In genomic region chr15:64627258-64627657, GRCm38 (mm10) we compare ENCODE assay signal across 8 mouse cellular contexts.
DNase-seq lines count a peak whose midpoint lies in the region; ATAC-seq and TF ChIP-seq lines count a peak whose summit lies in the region.

No protein-coding gene starts in this region.

- peak overlapping the region; percentile 43; the same call in 1 of the 2 replicates for H3K4me2 ChIP-seq in heart, embryonic 15.5 days
- peak overlapping the region; percentile 30; the same call in 1 of the 2 replicates for H3K4me2 ChIP-seq in kidney, postnatal 0 days (ENCODE audit: low read length)
- H3K4me2 ChIP-seq in limb, embryonic 15.5 days: 0 out of 2 replicates have a peak overlapping the region, but pooled peaks have one; percentile 24
- H3K4me2 ChIP-seq in neural tube, embryonic 11.5 days (ENCODE audit: low read depth): peak overlapping the region; percentile 17; the same call in 1 of the 2 replicates
- H3K4me2 ChIP-seq in stomach, postnatal 0 days (replicated peaks; ENCODE audit: low read depth): peak overlapping the region; percentile 6; the same call in 1 of the 2 replicates

- H3K9me3 ChIP-seq in forebrain, embryonic 10.5 days: no peaks in the 10 kb centered on the region
- no peaks in the 10 kb centered on the region for H3K9me3 ChIP-seq in heart, embryonic 15.5 days (replicated peaks)
- H3K9me3 ChIP-seq in kidney, postnatal 0 days (replicated peaks; ENCODE audit: low read length): no peaks in the 10 kb centered on the region
- H3K9me3 ChIP-seq in limb, embryonic 15.5 days: no peaks in the 10 kb centered on the region
- no peaks in the 10 kb centered on the region for H3K9me3 ChIP-seq in neural tube, embryonic 11.5 days (ENCODE audit: control insufficient read depth, low read length)
- H3K9me3 ChIP-seq in stomach, postnatal 0 days (ENCODE audit: control insufficient read depth, low read length): no peaks in the 10 kb centered on the region

- H3K4me1 ChIP-seq in forebrain, embryonic 10.5 days: no peaks in the 10 kb centered on the region
- H3K4me1 ChIP-seq in heart, embryonic 15.5 days (replicated peaks): no peaks in the 10 kb centered on the region; the same call in 1 of the 2 replicates
- no peaks in the 10 kb centered on the region for H3K4me1 ChIP-seq in kidney, postnatal 0 days (replicated peaks; ENCODE audit: insufficient read depth, low read length)
- H3K4me1 ChIP-seq in limb, embryonic 15.5 days: 0 out of 2 replicates have a peak, but pooled peaks cover 4% of the 10 kb centered on the region
- H3K4me1 ChIP-seq in neural tube, embryonic 11.5 days (ENCODE audit: control insufficient read depth, insufficient read depth, low read length): no peaks in the 10 kb centered on the region
- no peaks in the 10 kb centered on the region for H3K4me1 ChIP-seq in stomach, postnatal 0 days (replicated peaks; ENCODE audit: control insufficient read depth, insufficient read depth)

- no peak for TF ChIP-seq EP300 in stomach, postnatal 0 days (optimal IDR thresholded peaks at IDR 0.05)

- ATAC-seq in heart, embryonic 15.5 days (replicated peaks; ENCODE audit: insufficient number of reproducible peaks, insufficient read depth, low FRiP score, low read depth): no peak
- ATAC-seq in kidney, postnatal 0 days (replicated peaks; ENCODE audit: low FRiP score, low read depth): no peak
- no peak for ATAC-seq in limb, embryonic 15.5 days (ENCODE audit: insufficient number of reproducible peaks, low FRiP score, low TSS enrichment, low read depth)
- ATAC-seq in neural tube, embryonic 11.5 days (ENCODE audit: insufficient read depth, low FRiP score, low TSS enrichment): peak; percentile 45; the same call in 1 of the 2 replicates
- ATAC-seq in stomach, postnatal 0 days (ENCODE audit: low FRiP score, low TSS enrichment): no peak

- no peaks in the 10 kb centered on the region for H3K36me3 ChIP-seq in forebrain, embryonic 10.5 days (replicated peaks)
- no peaks in the 10 kb centered on the region for H3K36me3 ChIP-seq in heart, embryonic 15.5 days
- H3K36me3 ChIP-seq in kidney, postnatal 0 days (ENCODE audit: insufficient read depth, low read length): no peaks in the 10 kb centered on the region
- no peaks in the 10 kb centered on the region for H3K36me3 ChIP-seq in limb, embryonic 15.5 days
- H3K36me3 ChIP-seq in neural tube, embryonic 11.5 days (ENCODE audit: control insufficient read depth, insufficient read depth, low read length): no peaks in the 10 kb centered on the region
- H3K36me3 ChIP-seq in stomach, postnatal 0 days (ENCODE audit: control insufficient read depth, insufficient read depth, low read length): no peaks in the 10 kb centered on the region

- DNase-seq in CD8-positive naive resting alpha-beta T cell, adult 2 months (ENCODE audit: low read depth in 2 of 2, low spot score in 2 of 2): peak; percentile 11 to 40
- DNase-seq in brain, embryonic 14.5 days (ENCODE audit: low read depth): peak; percentile 89
- peak; percentile 68 for DNase-seq in forebrain, embryonic 10.5 days (ENCODE audit: extremely low spot score, low spot score)
- peak; percentile 91 for DNase-seq in kidney, postnatal 0 days (ENCODE audit: low spot score)
- peak; percentile 70 for DNase-seq in neural tube, embryonic 11.5 days (ENCODE audit: low spot score)
- peak; percentile 72 for DNase-seq in stomach, postnatal 0 days (ENCODE audit: low spot score)

- H3K9ac ChIP-seq in heart, embryonic 15.5 days: no peak overlapping the region
- no peak overlapping the region for H3K9ac ChIP-seq in kidney, postnatal 0 days (ENCODE audit: low read depth, low read length)
- no peak overlapping the region for H3K9ac ChIP-seq in limb, embryonic 15.5 days
- no peak overlapping the region for H3K9ac ChIP-seq in neural tube, embryonic 11.5 days (ENCODE audit: low read length)
- no peak overlapping the region for H3K9ac ChIP-seq in stomach, postnatal 0 days (ENCODE audit: low read length)

- 33% methylated on average over 9 of the region's 9 CpGs for WGBS in forebrain, embryonic 10.5 days
- WGBS in heart, embryonic 15.5 days: 16% methylated on average over 9 of the region's 9 CpGs
- WGBS in kidney, postnatal 0 days: 9% methylated on average over 9 of the region's 9 CpGs
- 7% methylated on average over 9 of the region's 9 CpGs for WGBS in limb, embryonic 15.5 days
- 16% methylated on average over 9 of the region's 9 CpGs for WGBS in neural tube, embryonic 11.5 days
- 9% methylated on average over 9 of the region's 9 CpGs for WGBS in stomach, postnatal 0 days

- no peak for TF ChIP-seq POLR2A in brain, embryonic 14.5 days (IDR thresholded peaks at IDR 0.05; ENCODE audit: borderline replicate concordance, extremely low read depth, insufficient read depth, insufficient read length, poor library complexity, severe bottlenecking)

- H3K27ac ChIP-seq in forebrain, embryonic 10.5 days: no peak overlapping the region
- H3K27ac ChIP-seq in heart, embryonic 15.5 days: no peak overlapping the region
- H3K27ac ChIP-seq in kidney, postnatal 0 days: no peak overlapping the region
- H3K27ac ChIP-seq in limb, embryonic 15.5 days: no peak overlapping the region
- no peak overlapping the region for H3K27ac ChIP-seq in neural tube, embryonic 11.5 days (ENCODE audit: low read depth, low read length)
- H3K27ac ChIP-seq in stomach, postnatal 0 days (replicated peaks): no peak overlapping the region

- H3K27me3 ChIP-seq in forebrain, embryonic 10.5 days (ENCODE audit: poor library complexity, severe bottlenecking): 0 out of 2 replicates have a peak, but pooled peaks cover 3% of the 10 kb centered on the region
- no peaks in the 10 kb centered on the region for H3K27me3 ChIP-seq in heart, embryonic 15.5 days
- H3K27me3 ChIP-seq in kidney, postnatal 0 days (ENCODE audit: insufficient read depth, low read length): no peaks in the 10 kb centered on the region
- H3K27me3 ChIP-seq in limb, embryonic 15.5 days: no peaks in the 10 kb centered on the region
- H3K27me3 ChIP-seq in neural tube, embryonic 11.5 days (ENCODE audit: control insufficient read depth, insufficient read depth, low read length): no peaks in the 10 kb centered on the region
- no peaks in the 10 kb centered on the region for H3K27me3 ChIP-seq in stomach, postnatal 0 days (ENCODE audit: control insufficient read depth, insufficient read depth, low read length)

- H3K4me3 ChIP-seq in forebrain, embryonic 10.5 days: no peak overlapping the region
- no peak overlapping the region for H3K4me3 ChIP-seq in heart, embryonic 15.5 days
- no peak overlapping the region for H3K4me3 ChIP-seq in kidney, postnatal 0 days (replicated peaks; ENCODE audit: low read depth, low read length)
- no peak overlapping the region for H3K4me3 ChIP-seq in limb, embryonic 15.5 days
- H3K4me3 ChIP-seq in neural tube, embryonic 11.5 days (ENCODE audit: low read depth, low read length): no peak overlapping the region
- H3K4me3 ChIP-seq in stomach, postnatal 0 days (ENCODE audit: low read depth, low read length): no peak overlapping the region

- peak; percentile 84 for TF ChIP-seq CTCF in brain, embryonic 14.5 days (IDR thresholded peaks at IDR 0.05; ENCODE audit: borderline replicate concordance, extremely low read depth, insufficient read depth, insufficient read length)
- peak; percentile 95 for TF ChIP-seq CTCF in kidney, postnatal 0 days (IDR thresholded peaks at IDR 0.05; ENCODE audit: low read depth)
- TF ChIP-seq CTCF in stomach, postnatal 0 days (IDR thresholded peaks at IDR 0.05; ENCODE audit: low read depth): peak; percentile 95

Comparison
In these comparisons a context has a peak if more than half of its experiments do, and no peak if none do; other contexts are left out.
1. DNase-seq: peak in every context shown above with its lines; median percentile 91 in kidney, postnatal 0 days; 89 in brain, embryonic 14.5 days; 72 in stomach, postnatal 0 days; 70 in neural tube, embryonic 11.5 days; 68 in forebrain, embryonic 10.5 days; 26 in CD8-positive naive resting alpha-beta T cell, adult 2 months.